Mouse (Mus musculus): ENCODE measurements around the gene Rbm44.

Gene Rbm44

DNA sequence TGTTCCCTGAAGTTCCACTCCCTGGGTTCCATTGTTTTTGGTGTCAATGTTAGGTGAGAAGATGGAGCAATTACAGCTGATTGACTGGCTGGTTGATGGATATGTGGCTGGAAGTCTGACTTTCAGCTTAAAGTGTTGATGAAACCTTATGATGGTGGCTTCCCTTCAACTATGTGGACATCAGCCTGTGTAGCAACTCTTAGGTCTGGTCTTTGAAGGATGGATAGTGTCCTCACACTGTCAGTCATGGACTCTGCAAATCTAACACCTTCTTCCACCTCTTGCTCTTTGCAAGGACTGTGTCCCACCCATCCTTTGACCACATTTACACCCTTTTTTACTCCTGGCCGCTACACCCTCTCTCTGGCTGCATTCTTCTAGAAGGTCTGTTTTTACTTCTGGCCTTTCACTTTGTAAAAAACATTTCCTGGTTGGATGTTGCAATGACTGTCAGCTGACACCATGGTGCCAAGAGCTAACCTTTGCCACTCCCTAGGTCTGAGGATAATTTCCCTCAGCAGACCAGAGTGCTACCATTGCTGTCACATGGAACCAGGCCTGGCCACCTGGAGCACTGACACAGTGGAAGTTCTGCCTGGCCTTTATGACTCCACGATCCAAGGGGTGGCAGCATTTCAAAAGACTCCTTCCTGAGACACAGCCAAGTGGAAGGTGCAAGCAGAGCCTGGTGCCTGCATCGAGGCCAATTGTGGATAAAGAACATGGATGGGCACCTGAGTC lies 62.6 kb downstream of the Rbm44 start:
- Histone ChIP-seq H3K9me3 (ENCODE audit: low read length) (no peaks in the 10 kb centered on the region), H3K27me3 (ENCODE audit: insufficient read depth, low read length) (peaks cover 18% of the 10 kb centered on the region), H3K4me1 (replicated peaks; ENCODE audit: low read depth, low read length) (no peaks in the 10 kb centered on the region), H3K36me3 (ENCODE audit: insufficient read depth, low read length) (no peaks in the 10 kb centered on the region), H3K4me3 (replicated peaks; ENCODE audit: low read length) (no peak overlapping the region)
- TF ChIP-seq NANOG (IDR thresholded peaks at IDR 0.05; ENCODE audit: borderline replicate concordance, low read length) (no peak), POU5F1 (IDR thresholded peaks at IDR 0.05; ENCODE audit: borderline replicate concordance, low read length) (no peak), CTCF (conservative IDR thresholded peaks at IDR 0.05; ENCODE audit: low read length) (no peak)

DNA sequence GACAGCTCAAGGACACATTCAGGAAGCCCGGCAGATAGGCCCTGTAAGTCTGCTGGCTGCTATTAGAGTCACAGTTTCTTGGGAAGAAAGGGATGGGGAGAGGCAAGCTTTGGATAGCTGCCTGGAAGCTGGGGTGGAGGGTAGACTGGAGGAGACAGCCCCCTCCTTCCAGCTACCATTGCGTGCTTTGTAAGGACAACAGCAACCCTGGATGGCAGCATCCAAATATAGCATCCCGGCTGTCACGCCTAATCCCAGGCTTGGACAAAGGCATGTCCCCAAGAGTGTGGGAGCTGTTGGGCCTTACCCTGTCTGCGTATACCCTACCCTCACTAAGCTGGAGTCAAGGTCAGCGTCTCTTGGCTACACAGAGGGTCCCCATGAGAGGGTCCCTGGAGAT lies 64.5 kb downstream of the Rbm44 start:
- H3K4me3 ChIP-seq (replicated peaks; ENCODE audit: low read length) = no peak overlapping the region
- no peaks in the 10 kb centered on the region for H3K36me3 ChIP-seq (ENCODE audit: insufficient read depth, low read length)
- H3K27me3 ChIP-seq (ENCODE audit: insufficient read depth, low read length) = peaks cover 18% of the 10 kb centered on the region
- H3K9me3 ChIP-seq (ENCODE audit: low read length) = no peaks in the 10 kb centered on the region
- H3K4me1 ChIP-seq (replicated peaks; ENCODE audit: low read depth, low read length) = no peaks in the 10 kb centered on the region
- TF ChIP-seq NANOG (IDR thresholded peaks at IDR 0.05; ENCODE audit: borderline replicate concordance, low read length) (no peak), POU5F1 (IDR thresholded peaks at IDR 0.05; ENCODE audit: borderline replicate concordance, low read length) (no peak), CTCF (conservative IDR thresholded peaks at IDR 0.05; ENCODE audit: low read length) (no peak)

DNA sequence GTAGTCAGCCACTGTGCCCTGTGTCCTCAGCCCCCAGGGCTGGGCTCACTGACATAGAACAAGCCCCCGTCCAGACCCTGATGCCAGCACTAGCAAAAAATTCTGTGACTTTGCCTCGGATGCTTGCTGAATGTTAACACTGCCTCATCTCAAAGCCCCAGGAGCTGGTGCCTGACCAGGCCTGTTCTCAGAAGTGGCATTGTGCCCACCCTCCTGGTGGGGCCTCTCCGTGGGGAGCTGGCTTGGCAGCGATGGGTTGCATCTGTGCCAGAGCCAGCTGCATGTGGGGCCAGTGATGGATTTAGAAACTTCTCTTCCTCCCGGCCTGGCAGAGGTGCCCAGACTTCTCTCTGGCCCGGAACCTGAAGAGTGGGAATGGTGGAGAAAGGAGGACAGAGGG lies 64.9 kb downstream of the Rbm44 start:
- no peak overlapping the region for H3K4me3 ChIP-seq (replicated peaks; ENCODE audit: low read length)
- no peaks in the 10 kb centered on the region for H3K4me1 ChIP-seq (replicated peaks; ENCODE audit: low read depth, low read length)
- H3K36me3 ChIP-seq (ENCODE audit: insufficient read depth, low read length) = no peaks in the 10 kb centered on the region
- H3K27me3 ChIP-seq (ENCODE audit: insufficient read depth, low read length) = peaks cover 18% of the 10 kb centered on the region
- H3K9me3 ChIP-seq (ENCODE audit: low read length) = no peaks in the 10 kb centered on the region
- no peak for TF ChIP-seq CTCF (conservative IDR thresholded peaks at IDR 0.05; ENCODE audit: low read length)
- TF ChIP-seq POU5F1 (IDR thresholded peaks at IDR 0.05; ENCODE audit: borderline replicate concordance, low read length) = no peak
- TF ChIP-seq NANOG (IDR thresholded peaks at IDR 0.05; ENCODE audit: borderline replicate concordance, low read length) = no peak

DNA sequence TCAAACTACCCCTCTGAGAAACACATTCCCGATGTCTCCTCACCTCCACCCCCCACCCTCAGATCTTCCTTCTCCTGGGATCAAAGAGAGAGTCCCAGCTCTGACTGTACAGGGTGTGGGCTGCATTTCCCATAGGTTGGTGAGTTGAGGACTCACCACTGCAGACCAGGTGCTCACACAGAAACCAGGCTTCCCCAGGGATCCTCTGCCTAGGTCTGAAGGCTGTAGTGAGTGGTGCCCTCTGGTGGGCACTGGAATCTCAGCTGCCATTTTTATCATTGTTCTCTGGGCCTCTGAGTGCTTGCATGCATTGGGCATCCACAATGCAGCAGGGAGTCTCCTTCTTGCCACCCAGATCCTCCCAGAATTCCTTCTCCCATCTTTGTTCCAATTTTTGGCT lies 66.2 kb downstream of the Rbm44 start:
- TF ChIP-seq NANOG (IDR thresholded peaks at IDR 0.05; ENCODE audit: borderline replicate concordance, low read length) (no peak), CTCF (conservative IDR thresholded peaks at IDR 0.05; ENCODE audit: low read length) (peak; percentile 52)

DNA sequence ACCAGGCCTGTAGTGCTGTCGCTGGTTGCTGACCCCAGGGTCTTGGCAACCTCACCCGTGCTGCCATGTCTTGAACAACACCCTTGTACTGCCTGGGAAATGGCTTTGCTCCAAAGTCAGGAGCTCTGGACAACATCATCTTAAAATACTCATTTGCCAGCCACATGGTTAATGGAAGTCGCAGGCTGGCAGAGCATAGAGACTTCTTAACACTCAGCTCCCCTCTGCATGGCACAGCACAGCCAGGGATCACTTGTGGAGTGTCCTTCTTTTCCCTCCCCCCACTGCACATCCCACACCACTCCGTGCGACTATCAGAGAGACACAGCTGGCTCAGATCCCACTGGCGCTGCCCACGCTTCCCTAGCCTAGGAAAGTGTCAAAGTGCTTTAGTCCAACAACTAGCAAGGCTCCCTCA lies 66.7 kb downstream of the Rbm44 start:
- Histone ChIP-seq H3K36me3 (ENCODE audit: insufficient read depth, low read length) (no peaks in the 10 kb centered on the region), H3K27me3 (ENCODE audit: insufficient read depth, low read length) (peaks cover 23% of the 10 kb centered on the region), H3K4me1 (replicated peaks; ENCODE audit: low read depth, low read length) (no peaks in the 10 kb centered on the region), H3K4me3 (replicated peaks; ENCODE audit: low read length) (no peak overlapping the region), H3K9me3 (ENCODE audit: low read length) (no peaks in the 10 kb centered on the region)
- no peak for TF ChIP-seq CTCF (conservative IDR thresholded peaks at IDR 0.05; ENCODE audit: low read length)
- no peak for TF ChIP-seq NANOG (IDR thresholded peaks at IDR 0.05; ENCODE audit: borderline replicate concordance, low read length)
- TF ChIP-seq POU5F1 (IDR thresholded peaks at IDR 0.05; ENCODE audit: borderline replicate concordance, low read length) = no peak

More for the DNA sequence above, 66.2 kb downstream of the Rbm44 start:
- Histone ChIP-seq H3K36me3 (ENCODE audit: insufficient read depth, low read length) (no peaks in the 10 kb centered on the region), H3K4me3 (replicated peaks; ENCODE audit: low read length) (no peak overlapping the region), H3K4me1 (replicated peaks; ENCODE audit: low read depth, low read length) (no peaks in the 10 kb centered on the region), H3K27me3 (ENCODE audit: insufficient read depth, low read length) (peaks cover 23% of the 10 kb centered on the region), H3K9me3 (ENCODE audit: low read length) (no peaks in the 10 kb centered on the region)

DNA sequence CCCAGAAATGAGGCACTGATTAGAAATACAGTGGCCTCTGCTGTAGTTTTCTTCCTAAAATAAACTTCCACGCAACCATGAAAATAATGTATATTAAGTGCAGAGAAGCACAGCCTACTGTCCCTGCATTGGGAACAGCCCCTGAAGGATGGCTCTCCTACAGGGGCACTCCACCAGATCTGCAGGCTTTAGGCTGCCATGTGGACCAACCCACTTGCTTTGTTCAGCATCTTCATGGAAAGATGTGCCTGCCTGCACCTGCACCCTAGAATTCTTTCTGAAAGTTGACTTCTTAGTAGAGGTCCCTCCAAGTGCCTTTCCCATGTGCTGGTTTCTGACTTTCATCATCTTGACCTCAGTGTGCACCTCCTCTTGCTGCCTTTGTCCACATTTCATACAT lies 70.4 kb downstream of the Rbm44 start:
- no peak overlapping the region for H3K4me3 ChIP-seq (replicated peaks; ENCODE audit: low read length)
- H3K36me3 ChIP-seq (ENCODE audit: insufficient read depth, low read length) = no peaks in the 10 kb centered on the region
- H3K4me1 ChIP-seq (replicated peaks; ENCODE audit: low read depth, low read length) = peaks cover 9% of the 10 kb centered on the region; the same call in 1 of the 2 replicates
- H3K27me3 ChIP-seq (ENCODE audit: insufficient read depth, low read length) = peaks cover 11% of the 10 kb centered on the region
- no peaks in the 10 kb centered on the region for H3K9me3 ChIP-seq (ENCODE audit: low read length)
- TF ChIP-seq POU5F1 (IDR thresholded peaks at IDR 0.05; ENCODE audit: borderline replicate concordance, low read length) (no peak), CTCF (conservative IDR thresholded peaks at IDR 0.05; ENCODE audit: low read length) (no peak), NANOG (IDR thresholded peaks at IDR 0.05; ENCODE audit: borderline replicate concordance, low read length) (no peak)

DNA sequence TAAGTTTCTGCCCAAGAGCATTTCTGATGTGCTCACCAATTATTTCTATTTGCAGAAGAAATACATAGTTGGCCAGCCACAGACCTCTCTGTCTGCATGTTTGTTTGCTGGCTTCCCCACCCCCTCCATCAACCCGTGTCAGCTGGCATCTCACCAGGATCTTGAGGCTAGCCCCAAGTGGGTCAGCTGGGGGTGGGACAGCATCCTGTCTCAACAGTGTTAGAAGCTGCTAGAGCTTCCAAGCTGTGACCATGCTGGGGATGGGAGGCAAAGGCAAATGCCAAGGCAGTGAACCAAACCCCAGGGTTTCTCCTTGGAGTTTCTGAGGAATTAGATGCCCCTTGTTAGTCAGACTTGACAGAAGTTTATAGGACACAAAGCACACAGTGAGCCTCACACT lies 71.1 kb downstream of the Rbm44 start:
- Histone ChIP-seq H3K4me1 (replicated peaks; ENCODE audit: low read depth, low read length) (peaks cover 9% of the 10 kb centered on the region; the same call in 1 of the 2 replicates), H3K27me3 (ENCODE audit: insufficient read depth, low read length) (peaks cover 11% of the 10 kb centered on the region), H3K4me3 (replicated peaks; ENCODE audit: low read length) (no peak overlapping the region), H3K9me3 (ENCODE audit: low read length) (no peaks in the 10 kb centered on the region), H3K36me3 (ENCODE audit: insufficient read depth, low read length) (no peaks in the 10 kb centered on the region)
- TF ChIP-seq POU5F1 (IDR thresholded peaks at IDR 0.05; ENCODE audit: borderline replicate concordance, low read length) = no peak
- TF ChIP-seq NANOG (IDR thresholded peaks at IDR 0.05; ENCODE audit: borderline replicate concordance, low read length) = no peak

DNA sequence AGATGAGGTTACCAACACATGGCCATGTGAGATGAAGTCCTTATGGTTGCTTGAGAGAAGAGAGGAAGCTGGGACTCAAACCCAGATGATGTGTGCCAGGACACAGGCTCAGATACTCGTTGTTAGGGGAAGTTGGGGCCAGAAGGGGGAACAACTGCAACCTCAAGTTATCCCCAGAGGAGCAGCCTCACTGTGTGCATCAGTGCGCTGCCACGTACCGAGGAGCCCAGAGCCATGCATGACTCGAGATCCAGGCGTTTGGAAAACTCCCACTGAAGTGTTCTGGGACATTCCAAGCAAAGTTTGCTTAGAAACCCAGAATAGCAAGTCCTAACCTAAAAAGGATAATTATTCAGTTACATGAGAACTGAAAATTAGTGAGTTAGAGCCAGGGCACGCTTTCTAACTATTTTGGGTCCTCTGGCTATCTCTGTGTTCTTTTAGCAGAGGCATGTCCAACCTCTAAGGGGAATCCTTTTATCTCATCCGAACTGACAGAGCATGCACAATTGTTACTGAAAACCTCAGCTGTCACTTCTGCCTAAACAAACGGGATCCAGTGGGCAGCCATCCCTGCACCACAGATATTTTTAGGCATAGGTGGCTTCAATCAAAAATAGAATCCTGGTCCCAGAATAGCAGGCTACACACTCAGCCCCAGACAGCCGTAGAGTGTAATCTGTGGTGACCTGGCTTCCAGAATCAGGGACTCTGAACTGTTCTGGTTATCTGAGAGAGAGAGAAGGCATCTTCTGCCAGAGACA lies 71.8 kb downstream of the Rbm44 start:
- no peak for TF ChIP-seq POU5F1 (IDR thresholded peaks at IDR 0.05; ENCODE audit: borderline replicate concordance, low read length)
- TF ChIP-seq NANOG (IDR thresholded peaks at IDR 0.05; ENCODE audit: borderline replicate concordance, low read length) = no peak
- TF ChIP-seq CTCF (conservative IDR thresholded peaks at IDR 0.05; ENCODE audit: low read length) = no peak
- Histone ChIP-seq H3K36me3 (ENCODE audit: insufficient read depth, low read length) (no peaks in the 10 kb centered on the region), H3K4me1 (replicated peaks; ENCODE audit: low read depth, low read length) (peaks cover 9% of the 10 kb centered on the region; the same call in 1 of the 2 replicates), H3K4me3 (replicated peaks; ENCODE audit: low read length) (no peak overlapping the region), H3K9me3 (ENCODE audit: low read length) (no peaks in the 10 kb centered on the region), H3K27me3 (ENCODE audit: insufficient read depth, low read length) (peaks cover 10% of the 10 kb centered on the region)

Measured in E14TG2a.4 (cell line).